Mouse (Mus musculus) liver, embryonic 14.5 days (tissue): ENCODE results near the gene Cyb5r1. TPM values are rescaled to one million over a fixed set of nuclear protein-coding genes. Genes with fewer than 3 reads are reported as not detected.

Source experiments
- ATAC-seq: fragments of 200-750 bp; cut with Nextera tagmentation; 2 replicates; pipeline ENCODE4 v1.8.0; 2017; ENCODE audit warnings: moderate number of reproducible peaks, mild to moderate bottlenecking, moderate library complexity; ENCODE audit not compliant: insufficient read depth
- DNase-seq, 3 experiments: peaks; one replicate each; pipeline ENCODE4 v3.0.0-alpha.2; 2012 to 2013; ENCODE audit warnings: low read depth in 3 of 3, low spot score in 3 of 3
- H3K27ac ChIP-seq: fragments of 300-500 bp; sonication (generic); 2 replicates; pipeline ENCODE4 v1.5.1; 2014; ENCODE audit warnings: moderate library complexity, mild to moderate bottlenecking, control low read depth, inconsistent platforms
- H3K27me3 ChIP-seq: fragments of 300-500 bp; sonication (generic); 2 replicates; pipeline ENCODE4 v1.6.1; 2014; ENCODE audit warnings: mild to moderate bottlenecking, low read length, moderate library complexity; ENCODE audit not compliant: control insufficient read depth, insufficient read depth
- H3K36me3 ChIP-seq: fragments of 300-500 bp; sonication (generic); replicated peaks from 2 replicates; pipeline ENCODE4 v1.6.1; 2014; ENCODE audit warnings: low read depth; ENCODE audit not compliant: control insufficient read depth, insufficient read depth
- H3K4me1 ChIP-seq, 2 experiments: fragments of 200-500 bp in 1 of 2; fragments of 300-500 bp in 1 of 2; sonication (generic) in 1 of 2; replicated peaks; 2 replicates each; pipeline ENCODE4 v1.6.1; 2012 to 2014; ENCODE audit warnings: antibody characterized with exemption in 1 of 2, inconsistent platforms in 1 of 2, low read length in 1 of 2; ENCODE audit not compliant: control insufficient read depth in 2 of 2, insufficient read depth in 2 of 2
- H3K4me2 ChIP-seq: fragments of 300-500 bp; sonication (generic); 2 replicates; pipeline ENCODE4 v1.6.1; 2014; ENCODE audit warnings: low read depth, mild to moderate bottlenecking, control low read depth, moderate library complexity
- H3K4me3 ChIP-seq, 2 experiments: fragments of 200-500 bp in 1 of 2; fragments of 300-500 bp in 1 of 2; sonication (generic) in 1 of 2; 2 replicates each; pipeline ENCODE4 v1.5.1; 2012 to 2014; ENCODE audit warnings: low read depth in 2 of 2, low read length in 2 of 2, mild to moderate bottlenecking in 2 of 2, control low read depth in 1 of 2, inconsistent platforms in 1 of 2, moderate library complexity in 1 of 2; ENCODE audit not compliant: insufficient read depth in 1 of 2
- H3K9ac ChIP-seq: fragments of 300-500 bp; sonication (generic); replicated peaks from 2 replicates; pipeline ENCODE4 v1.6.1; 2014; ENCODE audit warnings: mild to moderate bottlenecking, control low read depth, moderate library complexity
- H3K9me3 ChIP-seq: fragments of 300-500 bp; sonication (generic); 2 replicates; pipeline ENCODE4 v1.6.1; 2016; ENCODE audit warnings: low read length, mixed read lengths; ENCODE audit not compliant: control insufficient read depth
- CTCF ChIP-seq: IDR thresholded peaks from 2 replicates; pipeline ENCODE4 v1.5.1; 2016; ENCODE audit warnings: antibody characterized with exemption, low read depth, control low read depth
- EP300 ChIP-seq: IDR thresholded peaks from 2 replicates; pipeline ENCODE4 v1.6.1; 2016; ENCODE audit warnings: antibody characterized with exemption, low read depth
- WGBS: fragments of 180-500 bp; shearing (Covaris S2); extraction: QIAGEN DNeasy Blood & Tissue Kit; methylation state at CpG from one replicate; pipeline ENCODE4 v1.1.7; 2014; ENCODE audit not compliant: insufficient replicate concordance; 5-methylcytosine and 5-hydroxymethylcytosine counted together
- polyA plus RNA-seq, 2 experiments: library from polyadenylated mRNA; depleted of rRNA in 1 of 2; stranded (reverse) in 1 of 2; unstranded in 1 of 2; fragments of >200 nt; fragmentation: Nextera tagmentation in 1 of 2; extraction: Ambion mirVana in 1 of 2; gene quantifications; 2 replicates each; pipeline versions ENCODE4 v1.2.1 to v1.2.3; 2012 to 2014

The Cyb5r1 gene
- polyA plus RNA-seq, 2 experiments = 10.9 to 14.9 TPM

- no peaks in the 10 kb centered on the region for H3K9me3 ChIP-seq
- H3K27ac ChIP-seq = no peak overlapping the region
- H3K9ac ChIP-seq = peak overlapping the region; percentile 27; the same call in 1 of the 2 replicates
- peak overlapping the region; percentile 16 to 35 for H3K4me3 ChIP-seq
- ATAC-seq (no peak), DNase-seq (no peak)
- WGBS = 3% methylated on average over 19 of the region's 19 CpGs
- peaks cover 3 to 8% of the 10 kb centered on the region in 2 experiments; a peak in 3 of 4 replicates for H3K4me1 ChIP-seq
- H3K4me2 ChIP-seq = peak overlapping the region; percentile 55
- H3K36me3 ChIP-seq = no peaks in the 10 kb centered on the region
- TF ChIP-seq CTCF (no peak), EP300 (no peak)
- H3K27me3 ChIP-seq = no peaks in the 10 kb centered on the region; the same call in 1 of the 2 replicates
Observed at GRCm38 (mm10) chr1:134381795-134382625, 23.3 kb upstream of the Cyb5r1 start.

- H3K4me1 ChIP-seq = peaks cover 3 to 8% of the 10 kb centered on the region in 2 experiments; a peak in 3 of 4 replicates
- H3K27ac ChIP-seq = no peak overlapping the region
- H3K36me3 ChIP-seq = no peaks in the 10 kb centered on the region
- no peaks in the 10 kb centered on the region for H3K9me3 ChIP-seq
- H3K9ac ChIP-seq = no peak overlapping the region
- no peak for TF ChIP-seq CTCF
- no peak for TF ChIP-seq EP300
- 68% methylated on average over 4 of the region's 4 CpGs for WGBS
- ATAC-seq (no peak), DNase-seq (no peak)
- no peak overlapping the region for H3K4me3 ChIP-seq
- H3K27me3 ChIP-seq = no peaks in the 10 kb centered on the region; the same call in 1 of the 2 replicates
- H3K4me2 ChIP-seq = no peak overlapping the region
Observed at GRCm38 (mm10) chr1:134384581-134384980, 20.8 kb upstream of the Cyb5r1 start.

- ATAC-seq = no peak
- Histone ChIP-seq H3K27ac (no peak overlapping the region), H3K4me1 (peaks cover 3 to 8% of the 10 kb centered on the region in 2 experiments; a peak in 3 of 4 replicates), H3K36me3 (no peaks in the 10 kb centered on the region), H3K27me3 (no peaks in the 10 kb centered on the region; the same call in 1 of the 2 replicates), H3K4me2 (no peak overlapping the region), H3K4me3 (no peak overlapping the region), H3K9ac (no peak overlapping the region), H3K9me3 (no peaks in the 10 kb centered on the region)
- no peak for TF ChIP-seq EP300
- no peak for TF ChIP-seq CTCF
- no peak for DNase-seq
Observed at GRCm38 (mm10) chr1:134385176-134385575, 20.2 kb upstream of the Cyb5r1 start.

- WGBS = 82% methylated on average over 1 of the region's 1 CpGs
- H3K27me3 ChIP-seq = no peaks in the 10 kb centered on the region; the same call in 1 of the 2 replicates
Observed at GRCm38 (mm10) chr1:134385666-134386065, 19.7 kb upstream of the Cyb5r1 start, which contains the start of gene 4933406M09Rik. Gene 4933406M09Rik (plus strand): TSS chr1:134385940.

GRCm38 (mm10) chr1:134393827-134394226 lies 11.5 kb upstream of the Cyb5r1 start:
- Histone ChIP-seq H3K27me3 (no peaks in the 10 kb centered on the region), H3K4me2 (no peak overlapping the region), H3K4me1 (no peaks in the 10 kb centered on the region), H3K36me3 (no peaks in the 10 kb centered on the region), H3K4me3 (no peak overlapping the region), H3K27ac (no peak overlapping the region), H3K9ac (no peak overlapping the region), H3K9me3 (no peaks in the 10 kb centered on the region)
- ATAC-seq = no peak
- DNase-seq = no peak
- TF ChIP-seq CTCF = no peak
- TF ChIP-seq EP300 = no peak
- 80% methylated on average over 5 of the region's 5 CpGs for WGBS

More at GRCm38 (mm10) chr1:134385666-134386065, 19.7 kb upstream of the Cyb5r1 start, which contains the start of gene 4933406M09Rik:
- H3K9ac ChIP-seq = no peak within 1 kb of the TSS
- no peak within 1 kb of the TSS for H3K27ac ChIP-seq
- no peaks in the 10 kb centered on the region for H3K9me3 ChIP-seq
- TF ChIP-seq EP300 (no peak), CTCF (no peak)
- H3K36me3 ChIP-seq = no peaks in the 10 kb centered on the region
- H3K4me3 ChIP-seq = no peak within 1 kb of the TSS
- no peak for ATAC-seq
- H3K4me2 ChIP-seq = no peak within 1 kb of the TSS
- H3K4me1 ChIP-seq = peaks cover 3 to 8% of the 10 kb centered on the region in 2 experiments; a peak in 3 of 4 replicates
- no peak for DNase-seq
